Mouse (Mus musculus): ENCODE results near the gene Anapc11. TPM values are rescaled to one million over a fixed set of nuclear protein-coding genes. Genes with fewer than 3 reads are reported as not detected.

The Anapc11 gene
- total and polyA plus RNA-seq, 3 experiments, result 57.0 to 145 (median 108) TPM

GRCm38 (mm10) chr11:120581490-120582267, 16.5 kb upstream of the Anapc11 start, which contains the start of gene Arhgdia:
Gene Arhgdia, minus strand, starts transcription at chr11:120581624.
- peaks cover 27% of the 10 kb centered on the region for H3K79me2 ChIP-seq (replicated peaks; ENCODE audit: control insufficient read depth, extremely low read depth, insufficient read depth, poor library complexity, severe bottlenecking)
- in situ Hi-C loops (cut with MboI; ENCODE audit: low pct_ligation_motif_present, low pct_unique_long_range_greater_than_20kb, low sequenced_read_pairs), result no loop called here
- peaks cover 11 to 46% of the 10 kb centered on the region in 2 experiments for H3K4me1 ChIP-seq (ENCODE audit: control insufficient read depth in 1 of 2, insufficient read depth in 2 of 2)
- peak within 1 kb of the TSS; percentile 95 for H3K4me2 ChIP-seq (ENCODE audit: insufficient read depth, low read depth, poor library complexity, severe bottlenecking)
- H3K4me3 ChIP-seq (replicated peaks in 1 of 3; ENCODE audit: low read depth in 2 of 3, low read length in 2 of 3, poor library complexity in 1 of 3), result peak within 1 kb of the TSS; percentile 77 to 99 (median 85)
- no peak for TF ChIP-seq JUND (conservative IDR thresholded peaks at IDR 0.05; ENCODE audit: low read depth, low read length)
- peak; percentile 84 for TF ChIP-seq SIN3A (IDR thresholded peaks at IDR 0.05; ENCODE audit: low read length)
- peak; percentile 88; the same call in 1 of the 2 replicates for TF ChIP-seq KAT2A (IDR thresholded peaks at IDR 0.05; ENCODE audit: insufficient replicate concordance, low read length)
- no peak for TF ChIP-seq SMC3 (IDR thresholded peaks at IDR 0.05; ENCODE audit: low read depth, low read length)
- peak; percentile 77 for TF ChIP-seq CHD2 (IDR thresholded peaks at IDR 0.05; ENCODE audit: low read length)
- TF ChIP-seq HCFC1 (IDR thresholded peaks at IDR 0.05; ENCODE audit: low read depth, low read length), result peak; percentile 79
- 0 out of 2 replicates have a peak, but pooled peaks have one; percentile 88 for TF ChIP-seq CHD1 (IDR thresholded peaks at IDR 0.05; ENCODE audit: low read depth, low read length)
- TF ChIP-seq RAD21 (IDR thresholded peaks at IDR 0.05; ENCODE audit: low read depth, low read length), result no peak
- TF ChIP-seq RCOR1 (conservative IDR thresholded peaks at IDR 0.05; ENCODE audit: low read depth, low read length), result 0 out of 2 replicates have a peak, but pooled peaks have one; percentile 70
- TF ChIP-seq USF1 (IDR thresholded peaks at IDR 0.05; ENCODE audit: low read depth, low read length), result peak; percentile 72
- no peak for TF ChIP-seq USF2 (conservative IDR thresholded peaks at IDR 0.05; ENCODE audit: low read depth, low read length)
- TF ChIP-seq GABPA (IDR thresholded peaks at IDR 0.05; ENCODE audit: insufficient replicate concordance, low read depth, low read length), result no peak; the same call in 1 of the 2 replicates
- peak; percentile 69 for TF ChIP-seq MEF2A (IDR thresholded peaks at IDR 0.05; ENCODE audit: borderline replicate concordance, low read depth, low read length)
- no peak for TF ChIP-seq EP300 (IDR thresholded peaks at IDR 0.05; ENCODE audit: low read length)
- peak; percentile 98 for TF ChIP-seq NRF1 (IDR thresholded peaks at IDR 0.05; ENCODE audit: low read depth, low read length)
- TF ChIP-seq NELFE (IDR thresholded peaks at IDR 0.05; ENCODE audit: low read depth, low read length), result peak; percentile 96
- peak; percentile 99 for TF ChIP-seq MYC (IDR thresholded peaks at IDR 0.05; ENCODE audit: low read depth, low read length)
- TF ChIP-seq ZC3H11A (IDR thresholded peaks at IDR 0.05; ENCODE audit: low read depth, low read length), result no peak
- 0 out of 2 replicates have a peak, but pooled peaks have one; percentile 51 for TF ChIP-seq E2F4 (IDR thresholded peaks at IDR 0.05; ENCODE audit: insufficient replicate concordance, low read depth, low read length)
- TF ChIP-seq POLR2AphosphoS2 (IDR thresholded peaks at IDR 0.05; ENCODE audit: low read depth, low read length), result peak; percentile 67; the same call in 1 of the 2 replicates
- TF ChIP-seq MAFK (IDR thresholded peaks at IDR 0.05; ENCODE audit: insufficient replicate concordance, low read length), result no peak
- TF ChIP-seq POLR2A (IDR thresholded peaks at IDR 0.05; ENCODE audit: low read depth, low read length), result peak; percentile 84
- peak; percentile 100 for TF ChIP-seq ELF1 (IDR thresholded peaks at IDR 0.05; ENCODE audit: low read depth, low read length)
- TF ChIP-seq TCF12 (IDR thresholded peaks at IDR 0.05; ENCODE audit: low read depth, low read length), result peak; percentile 96
- TF ChIP-seq IRF4 (IDR thresholded peaks at IDR 0.05; ENCODE audit: low read depth, low read length), result peak; percentile 61; the same call in 1 of the 2 replicates
- peak; percentile 5 for TF ChIP-seq ETS1 (conservative IDR thresholded peaks at IDR 0.05; ENCODE audit: low read depth, low read length)
- no peak for TF ChIP-seq UBTF (IDR thresholded peaks at IDR 0.05; ENCODE audit: low read depth, low read length)
- TF ChIP-seq BHLHE40 (IDR thresholded peaks at IDR 0.05; ENCODE audit: low read depth, low read length), result peak; percentile 77
- no peak for TF ChIP-seq PAX5 (IDR thresholded peaks at IDR 0.05; ENCODE audit: low read length)
- peak; percentile 93 for TF ChIP-seq MXI1 (IDR thresholded peaks at IDR 0.05; ENCODE audit: low read depth, low read length)
- peak; percentile 97 for TF ChIP-seq MAX (IDR thresholded peaks at IDR 0.05; ENCODE audit: low read length)
- 0 out of 2 replicates have a peak, but pooled peaks have one; percentile 25 for TF ChIP-seq TBP (conservative IDR thresholded peaks at IDR 0.05; ENCODE audit: low read depth, low read length)
- TF ChIP-seq MAZ (IDR thresholded peaks at IDR 0.05; ENCODE audit: low read depth, low read length), result peak; percentile 74; the same call in 1 of the 2 replicates
- TF ChIP-seq CTCF (conservative IDR thresholded peaks at IDR 0.05 in 1 of 2, IDR thresholded peaks at IDR 0.05 in 1 of 2; ENCODE audit: low read depth in 2 of 2, low read length in 2 of 2), result peak in 1 of 2 experiments; percentile 54; a peak in 2 of 4 replicates
- TF ChIP-seq ZMIZ1 (IDR thresholded peaks at IDR 0.05; ENCODE audit: low read depth, low read length), result peak; percentile 92
- no peak for TF ChIP-seq ZNF384 (IDR thresholded peaks at IDR 0.05; ENCODE audit: low read depth, low read length)
- TF ChIP-seq ZKSCAN1 (IDR thresholded peaks at IDR 0.05; ENCODE audit: borderline replicate concordance, low read depth, low read length), result no peak
- no peak for TF ChIP-seq JUN (IDR thresholded peaks at IDR 0.05; ENCODE audit: insufficient read depth, low read depth, low read length)
- H3K9me3 ChIP-seq (replicated peaks; ENCODE audit: low read length), result peaks cover 4% of the 10 kb centered on the region
- dilution Hi-C loops (cut with MboI; ENCODE audit: extremely low pct_ligation_motif_present, extremely low pct_unique_long_range_greater_than_20kb, low sequenced_read_pairs), result no loop called here
- no peaks in the 10 kb centered on the region for H3K27me3 ChIP-seq (replicated peaks)
- H3K9ac ChIP-seq (ENCODE audit: insufficient read depth, low read depth), result peak within 1 kb of the TSS; percentile 93
- peaks cover 49 to 64% of the 10 kb centered on the region in 2 experiments for H3K36me3 ChIP-seq (replicated peaks in 1 of 2; ENCODE audit: control insufficient read depth in 1 of 2, insufficient read depth in 1 of 2, low read length in 1 of 2)
- H3K27ac ChIP-seq (ENCODE audit: insufficient read depth, low read depth), result peak within 1 kb of the TSS; percentile 89
- peak; percentile 85 for DNase-seq (ENCODE audit: extremely low read depth)

All from CH12.LX (cell line).